Mouse (Mus musculus) thymus, postnatal 0 days (tissue): ENCODE results near the gene Il18bp. TPM values are rescaled to one million over a fixed set of nuclear protein-coding genes. Genes with fewer than 3 reads are reported as not detected.

Experiments
- DNase-seq: peaks from one replicate; pipeline ENCODE4 v3.0.0-alpha.2; 2015; ENCODE audit warnings: low spot score
- polyA plus RNA-seq: library from polyadenylated mRNA; unstranded; fragments of >200 nt; fragmentation: Nextera tagmentation; extraction: Ambion mirVana; gene quantifications from 2 replicates; pipeline ENCODE4 v1.2.1, GENCODE M21; 2015

The Il18bp gene
- polyA plus RNA-seq, 1 experiment from 2014 or later, result 20.2 TPM

GRCm38 (mm10) chr7:102006520-102006919, 12.0 kb downstream of the Il18bp start:
- no peak for DNase-seq

DNA sequence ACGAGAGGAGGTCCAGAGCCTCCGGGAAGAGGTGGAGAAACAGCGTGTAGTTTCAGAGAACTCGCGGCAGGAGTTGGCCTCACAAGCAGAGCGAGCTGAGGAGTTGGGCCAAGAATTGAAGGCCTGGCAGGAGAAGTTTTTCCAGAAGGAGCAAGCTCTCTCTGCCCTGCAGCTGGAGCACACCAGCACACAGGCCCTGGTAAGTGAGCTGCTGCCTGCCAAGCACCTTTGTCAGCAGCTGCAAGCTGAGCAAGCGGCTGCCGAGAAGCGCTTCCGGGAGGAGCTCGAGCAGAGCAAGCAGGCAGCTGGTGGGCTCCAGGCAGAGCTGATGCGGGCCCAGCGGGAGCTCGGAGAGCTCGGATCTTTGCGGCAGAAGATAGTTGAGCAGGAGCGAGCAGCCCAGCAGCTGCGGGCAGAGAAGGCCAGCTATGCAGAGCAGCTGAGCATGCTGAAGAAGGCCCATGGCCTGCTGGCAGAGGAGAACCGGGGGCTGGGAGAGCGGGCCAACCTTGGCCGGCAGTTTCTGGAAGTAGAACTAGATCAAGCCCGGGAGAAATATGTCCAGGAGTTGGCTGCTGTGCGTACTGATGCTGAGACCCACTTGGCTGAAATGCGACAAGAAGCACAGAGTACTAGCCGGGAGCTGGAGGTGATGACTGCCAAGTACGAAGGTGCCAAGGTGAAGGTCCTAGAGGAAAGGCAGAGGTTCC, 17.4 kb downstream of the Il18bp start:
- DNase-seq, result no peak

GRCm38 (mm10) chr7:102000296-102000695, 18.2 kb downstream of the Il18bp start:
- no peak for DNase-seq

GRCm38 (mm10) chr7:101999461-102000151, 18.9 kb downstream of the Il18bp start:
- no peak for DNase-seq

DNA sequence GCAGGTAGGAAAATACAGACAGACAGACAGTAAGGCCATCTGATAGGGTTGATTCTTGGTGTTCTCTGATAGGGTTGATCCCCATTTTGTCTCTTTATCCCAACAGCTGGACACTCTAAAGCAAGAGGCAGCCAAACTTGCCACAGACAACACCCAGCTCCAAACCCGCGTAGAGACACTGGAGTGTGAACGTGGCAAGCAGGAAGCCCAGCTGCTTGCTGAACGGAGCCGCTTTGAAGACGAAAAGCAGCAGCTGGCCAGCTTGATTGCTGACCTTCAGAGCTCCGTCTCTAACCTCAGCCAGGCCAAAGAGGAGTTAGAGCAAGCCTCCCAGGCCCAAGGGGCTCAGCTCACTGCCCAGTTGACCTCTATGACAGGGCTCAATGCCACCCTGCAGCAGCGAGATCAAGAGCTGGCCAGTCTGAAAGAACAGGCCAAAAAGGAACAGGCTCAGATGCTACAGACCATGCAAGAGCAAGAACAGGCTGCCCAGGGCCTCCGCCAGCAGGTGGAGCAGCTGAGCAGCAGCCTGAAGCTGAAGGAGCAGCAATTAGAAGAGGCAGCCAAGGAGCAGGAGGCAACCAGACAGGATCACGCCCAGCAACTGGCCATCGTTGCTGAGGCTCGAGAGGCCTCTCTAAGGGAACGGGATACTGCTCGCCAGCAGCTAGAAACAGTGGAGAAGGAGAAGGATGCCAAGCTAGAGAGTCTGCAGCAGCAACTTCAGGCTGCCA, 20.1 kb downstream of the Il18bp start:
- DNase-seq, result peak; percentile 64

DNA sequence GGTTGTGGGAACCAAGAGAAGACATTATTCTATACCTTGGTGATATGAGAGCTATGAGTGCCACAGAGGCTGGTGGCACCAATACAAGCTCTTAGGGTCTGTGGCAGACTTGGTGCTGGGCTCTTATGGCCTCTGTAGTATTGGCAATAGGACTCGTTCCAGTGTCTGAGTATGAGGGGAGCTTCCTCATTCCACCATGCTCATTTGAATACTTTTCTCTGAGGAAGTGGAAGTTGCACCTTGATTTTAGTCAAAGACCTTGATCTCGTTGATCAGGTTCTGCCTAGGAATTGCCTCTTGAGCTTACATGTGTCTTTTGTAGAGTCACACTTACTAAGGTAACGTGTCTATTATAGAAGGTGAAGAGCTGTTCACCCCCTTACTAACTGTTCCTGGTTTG, 24.2 kb downstream of the Il18bp start:
- no peak for DNase-seq

DNA sequence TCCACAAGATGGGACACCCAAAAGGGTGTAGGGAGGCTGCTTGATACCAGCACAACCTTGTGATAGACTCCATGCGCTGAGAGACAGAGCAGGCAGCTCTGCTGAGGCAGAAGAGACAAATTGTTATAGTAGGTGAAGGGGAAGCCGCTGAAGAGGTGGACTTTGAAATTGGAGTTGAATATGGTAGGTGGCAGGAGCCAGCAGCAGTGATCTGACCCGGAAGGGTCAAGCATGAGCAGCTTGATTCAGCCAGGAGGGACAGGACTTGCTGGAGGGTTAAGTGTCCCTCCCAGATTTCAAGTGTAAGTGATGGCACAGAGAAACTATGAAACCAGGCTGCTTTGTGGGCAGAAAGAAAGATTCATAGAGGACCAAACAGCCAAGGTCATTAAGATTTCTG, 33.4 kb downstream of the Il18bp start:
- no peak for DNase-seq

DNA sequence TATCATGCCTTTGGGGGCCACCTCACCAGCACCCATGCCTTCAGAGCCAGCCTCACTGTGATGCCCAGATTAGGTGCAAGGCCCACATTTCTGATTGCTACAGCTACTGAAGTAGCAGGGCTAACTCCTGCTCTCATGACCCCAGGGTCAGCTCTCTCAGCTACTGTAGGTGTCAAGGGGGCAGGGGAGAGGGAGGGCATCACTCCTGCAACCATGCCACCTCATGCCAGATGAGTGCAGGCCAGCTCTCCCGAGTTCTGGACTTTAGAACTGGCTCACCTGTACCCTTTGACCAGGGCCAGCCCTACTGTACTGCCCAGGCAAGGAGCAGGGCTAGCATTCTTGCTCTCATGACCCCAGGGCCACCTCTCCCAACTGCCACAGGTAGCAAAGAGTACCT, 35.8 kb downstream of the Il18bp start:
- no peak for DNase-seq

DNA sequence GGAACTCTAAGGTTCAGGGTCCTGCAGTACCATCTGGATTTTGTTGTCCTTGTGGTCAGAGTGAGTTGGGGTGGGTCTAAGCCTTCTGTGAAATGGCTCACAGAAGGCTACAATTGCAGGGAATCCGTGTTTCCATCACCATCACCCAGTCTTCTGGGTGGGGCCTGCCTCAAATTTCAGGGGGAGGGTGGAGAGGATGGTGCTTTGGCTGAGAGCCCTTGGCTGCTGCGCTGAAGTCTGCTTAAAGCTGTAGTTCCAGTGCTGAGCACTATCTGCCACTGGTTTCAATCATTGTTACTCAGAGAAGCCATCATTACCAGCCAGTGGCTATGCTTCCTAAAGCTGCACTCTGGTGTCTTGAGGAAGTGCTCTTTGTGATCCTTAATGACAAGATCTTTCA, 44.0 kb downstream of the Il18bp start:
- DNase-seq, result no peak

- no peak for DNase-seq
Measured at GRCm38 (mm10) chr7:101973730-101974129, 44.8 kb downstream of the Il18bp start.

- DNase-seq, result no peak
Measured at GRCm38 (mm10) chr7:101971721-101972120, 46.8 kb downstream of the Il18bp start.

DNA sequence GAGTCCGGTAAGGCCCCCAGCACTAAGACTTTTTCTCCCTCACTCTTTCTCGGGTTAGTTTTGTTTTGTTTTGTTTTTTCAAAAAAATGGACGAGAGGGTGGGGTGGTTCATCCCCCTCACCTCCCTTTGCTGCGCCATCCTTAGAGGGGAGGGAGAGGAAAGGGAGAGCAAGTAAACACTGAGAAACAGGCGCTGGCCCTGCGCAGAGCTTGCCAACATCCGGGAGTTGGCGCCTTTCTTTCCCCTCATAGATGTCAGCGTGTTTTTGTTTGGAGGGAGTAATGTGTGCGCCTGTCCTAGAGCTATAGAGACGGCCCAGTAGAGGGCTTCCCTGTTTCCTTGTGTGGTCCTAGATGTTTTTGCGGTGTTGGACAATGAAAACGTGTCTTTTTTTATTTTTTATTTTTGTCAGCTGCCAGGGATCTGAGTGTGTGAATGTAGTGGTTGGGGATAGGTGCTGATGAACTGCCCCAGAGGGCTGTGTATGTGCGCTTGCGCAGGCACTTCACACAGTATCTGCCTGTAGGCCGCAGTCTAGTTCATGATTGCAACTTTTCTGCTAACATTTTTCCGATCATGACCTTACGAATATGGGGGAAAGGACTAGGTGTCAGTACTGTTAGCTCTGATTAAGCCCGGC, 47.5 kb downstream of the Il18bp start:
- peak; percentile 72 for DNase-seq

DNA sequence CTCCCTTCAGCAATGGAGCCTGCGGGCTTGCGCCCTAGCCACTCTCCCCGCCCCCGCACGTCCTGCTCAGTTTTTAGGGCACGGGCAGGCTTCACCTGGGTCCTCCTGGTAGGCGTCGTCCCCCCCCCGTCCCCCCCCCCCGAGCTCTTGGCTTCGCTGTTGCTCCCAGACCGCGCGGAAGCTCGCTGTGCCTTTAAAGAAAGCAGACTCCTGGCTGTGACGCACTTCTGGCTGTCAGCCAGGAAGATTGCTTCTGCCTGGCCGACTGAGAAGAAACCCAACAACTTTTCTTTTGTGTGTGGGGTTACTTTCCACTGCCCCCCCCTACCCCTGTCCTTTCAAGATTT, 48.1 kb downstream of the Il18bp start:
- peak; percentile 79 for DNase-seq

DNA sequence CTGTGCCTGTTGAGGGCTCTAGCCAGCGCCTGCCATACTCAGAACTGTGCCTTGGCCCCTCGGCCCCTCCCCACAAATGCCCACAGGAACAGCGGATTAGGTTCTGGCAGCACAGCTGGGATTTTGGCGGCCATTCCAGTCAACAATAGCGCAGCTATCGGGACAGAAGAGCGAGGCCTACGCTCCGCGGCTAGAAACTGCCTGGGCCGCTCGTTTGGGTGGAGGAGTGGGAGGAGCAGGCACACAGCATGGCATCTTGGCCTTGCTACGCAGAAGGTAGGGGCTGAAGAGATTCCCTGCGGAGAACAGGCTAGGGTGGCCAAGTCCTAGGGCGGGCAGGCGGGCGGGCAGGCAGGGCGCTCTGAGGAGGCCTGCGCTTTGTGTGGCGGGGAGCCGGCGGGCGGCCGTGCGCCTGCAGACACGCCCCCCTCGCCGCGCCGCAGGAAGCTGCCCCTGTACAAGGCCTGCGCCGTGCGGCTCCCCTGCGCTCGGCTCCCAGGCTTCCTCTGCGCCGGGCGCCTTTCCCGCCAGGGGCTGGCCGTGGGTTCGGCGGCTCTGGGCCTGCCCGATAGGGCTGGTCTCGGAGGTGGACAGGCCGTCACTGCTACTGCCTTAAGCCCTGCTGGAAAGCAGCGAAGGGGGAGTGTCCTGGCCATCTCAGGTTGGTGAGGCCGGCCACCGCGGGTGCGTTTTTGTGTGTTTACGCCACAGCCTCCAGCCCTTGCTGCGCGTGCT, 48.6 kb downstream of the Il18bp start:
- DNase-seq, result peak; percentile 83

DNA sequence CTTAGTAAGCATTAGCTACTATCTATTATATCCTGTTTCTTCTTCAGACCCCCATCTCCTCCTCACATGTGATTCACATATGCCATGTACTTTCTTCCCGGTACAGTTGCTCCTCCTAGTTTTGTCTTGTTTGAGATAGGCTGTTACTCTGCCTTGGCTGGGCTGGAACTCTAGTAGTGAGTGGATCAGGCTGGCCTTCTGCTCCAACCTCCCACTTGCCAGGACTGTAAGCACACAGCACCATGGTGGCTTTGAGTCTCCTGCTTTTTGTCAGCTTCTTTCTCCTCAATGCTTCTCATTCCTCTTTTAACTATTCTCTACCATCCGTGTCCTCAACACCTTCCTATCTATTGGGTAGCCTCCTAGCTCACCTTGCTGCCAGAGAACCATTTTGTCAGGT, 49.7 kb downstream of the Il18bp start:
- DNase-seq, result no peak

DNA sequence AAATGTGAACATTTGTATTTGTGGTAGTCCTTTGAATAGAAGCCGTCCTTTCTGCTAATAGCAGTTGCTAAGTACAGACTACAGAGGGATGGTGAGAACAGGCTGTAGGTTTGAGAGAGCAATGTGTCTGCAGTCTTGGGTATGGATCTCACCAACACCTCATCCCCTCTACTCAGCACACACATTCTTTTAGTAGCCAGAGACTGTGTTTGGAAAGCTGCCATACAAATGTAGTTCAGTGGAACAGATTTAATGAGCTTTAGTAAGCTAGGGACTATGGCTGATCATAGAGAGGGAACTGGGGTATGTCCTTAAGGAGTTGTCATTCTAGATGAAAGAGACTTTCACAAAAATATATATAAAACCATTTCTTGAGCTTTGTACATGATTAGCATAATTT, 51.2 kb downstream of the Il18bp start:
- DNase-seq, result no peak

DNA sequence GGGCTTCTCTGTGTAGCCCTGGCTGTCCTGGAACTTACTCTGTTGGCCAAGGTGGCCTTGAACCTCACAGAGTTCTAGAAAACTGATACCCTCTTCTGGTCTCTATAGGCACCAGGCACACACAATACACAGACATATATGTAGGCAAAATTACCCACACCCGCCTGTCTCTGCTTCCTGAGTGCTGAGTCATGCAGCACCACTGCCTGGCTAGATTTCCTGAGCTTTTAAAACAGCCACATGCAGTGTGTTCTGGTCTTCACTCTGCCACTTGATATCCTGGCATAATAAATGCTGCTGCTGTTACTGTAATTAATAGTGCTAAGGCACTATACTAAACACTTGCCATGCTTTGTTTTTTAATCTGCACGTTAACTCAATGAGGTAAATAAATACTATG, 52.9 kb downstream of the Il18bp start:
- peak; percentile 36 for DNase-seq
